Mouse (Mus musculus): ENCODE results near the gene Themis3. TPM values are rescaled to one million over a fixed set of nuclear protein-coding genes. Genes with fewer than 3 reads are reported as not detected.

Gene Themis3
- total RNA-seq (2023), result 1.0 TPM

GRCm38 (mm10) chr17:66594435-66594834, at the start of gene Themis3:
TSS of gene Themis3 (minus strand) at chr17:66594621.

GRCm38 (mm10) chr17:66519554-66520553, 74.6 kb downstream of the Themis3 start, which contains the start of gene Rab12:
TSS of gene Rab12 (minus strand) at chr17:66519729.

Other genes with a start within 250 kb of the Themis3 start
- gene Mtcl1, start 144.9 kb downstream of the Themis3 start, total RNA-seq (2023), result not detected
- gene Rab12, start 74.9 kb downstream of the Themis3 start, total RNA-seq (2023), result 40.1 TPM

Measured in CD4-positive naive resting alpha-beta T cell, adult 57 days (primary cell).